18 mouse cellular contexts compared by ENCODE assay signal in genomic region chr2:70404301-70404700, GRCm38 (mm10).
"Had no signal": no experiment of that assay in that cellular context is flagged by ENCODE, and none has a peak within 500 bp of the region (broad histone marks: within the 10 kb centered on the region; RNA-seq: fewer than 3 reads in every experiment).

No protein-coding gene starts in this region.

- H3K27me3 ChIP-seq: neural tube, embryonic 13.5 days; neural tube, embryonic 15.5 days had no signal

- H3K4me2 ChIP-seq: lung, embryonic 14.5 days; midbrain, embryonic 12.5 days; neural tube, embryonic 13.5 days; neural tube, embryonic 15.5 days had no signal

- ATAC-seq: midbrain, embryonic 16.5 days had no signal

- H3K27ac ChIP-seq: midbrain, embryonic 10.5 days; midbrain, embryonic 12.5 days; neural tube, embryonic 13.5 days; neural tube, embryonic 15.5 days had no signal

- H3K36me3 ChIP-seq: midbrain, embryonic 10.5 days; midbrain, embryonic 12.5 days; neural tube, embryonic 13.5 days; neural tube, embryonic 15.5 days had no signal

- DNase-seq: lung, adult 18-20 months; lung, embryonic 14.5 days; lung, postnatal 10 days; lung, postnatal 4 days; midbrain, embryonic 14.5 days; right cerebral cortex, adult 18-20 months; right cerebral cortex, postnatal 25 days; right cerebral cortex, postnatal 4 days; spleen, adult 18-20 months; thymus, adult 18-20 months; thymus, postnatal 14 days; thymus, postnatal 36 days had no signal

- H3K9ac ChIP-seq: lung, embryonic 14.5 days; midbrain, embryonic 12.5 days; neural tube, embryonic 13.5 days; neural tube, embryonic 15.5 days had no signal

- H3K4me3 ChIP-seq: midbrain, embryonic 10.5 days; midbrain, embryonic 12.5 days; myocyte; neural tube, embryonic 13.5 days; neural tube, embryonic 15.5 days had no signal

- H3K9me3 ChIP-seq: midbrain, embryonic 10.5 days; midbrain, embryonic 12.5 days; neural tube, embryonic 13.5 days; neural tube, embryonic 15.5 days had no signal
